Mouse (Mus musculus) frontal cortex, postnatal 25 days (tissue): ENCODE results near the gene Xlr5a.
"Not testable (repeated sequence)": the region's sequence is repeated elsewhere in the genome, so short reads cannot be mapped to it uniquely, and the experiment has no call there.

Experiments
- DNase-seq, 2 experiments: peaks; one replicate each; pipeline ENCODE4 v3.0.0; 2022; ENCODE audit warnings: low spot score in 2 of 2

The Xlr5a gene

GRCm38 (mm10) chrX:73148496-73148895 lies 144.3 kb downstream of the Xlr5a start, which contains the start of gene Xlr5b:
Xlr5b (plus strand) TSS chrX:73148796.
- DNase-seq = not testable (repeated sequence)

- DNase-seq = not testable (repeated sequence)
These were observed 149.6 kb downstream of the Xlr5a start for GRCm38 (mm10) chrX:73143218-73143618.

- not testable (repeated sequence) for DNase-seq
These were observed 169.6 kb downstream of the Xlr5a start for GRCm38 (mm10) chrX:73122859-73123829.

- not testable (repeated sequence) for DNase-seq
These were observed 176.0 kb downstream of the Xlr5a start, which contains the start of gene Gm14685 for GRCm38 (mm10) chrX:73116747-73117146. Gm14685 (plus strand) TSS chrX:73117047.

- DNase-seq = not testable (repeated sequence)
These were observed 195.8 kb downstream of the Xlr5a start, which contains the start of gene Xlr3a for GRCm38 (mm10) chrX:73096941-73097508. Xlr3a (minus strand) TSS chrX:73097095.

- not testable (repeated sequence) for DNase-seq
These were observed 210.3 kb downstream of the Xlr5a start, which contains the start of gene Xlr4a for GRCm38 (mm10) chrX:73082267-73083055. Xlr4a (minus strand) TSS chrX:73082478.

GRCm38 (mm10) chrX:73066765-73067312 lies 225.9 kb downstream of the Xlr5a start:
- DNase-seq = not testable (repeated sequence)

GRCm38 (mm10) chrX:73064415-73064793 lies 228.4 kb downstream of the Xlr5a start, which contains the start of gene Pnma3:
Pnma3 (plus strand) TSS chrX:73064787.
- DNase-seq = no peak

GRCm38 (mm10) chrX:73063512-73064414 lies 229.0 kb downstream of the Xlr5a start:
- no peak for DNase-seq

GRCm38 (mm10) chrX:73062323-73062722 lies 230.5 kb downstream of the Xlr5a start:
- DNase-seq = no peak

GRCm38 (mm10) chrX:73061528-73061927 lies 231.2 kb downstream of the Xlr5a start:
- no peak for DNase-seq
